Comparison of ENCODE assay signal across 10 mouse cellular contexts in the genomic region with DNA sequence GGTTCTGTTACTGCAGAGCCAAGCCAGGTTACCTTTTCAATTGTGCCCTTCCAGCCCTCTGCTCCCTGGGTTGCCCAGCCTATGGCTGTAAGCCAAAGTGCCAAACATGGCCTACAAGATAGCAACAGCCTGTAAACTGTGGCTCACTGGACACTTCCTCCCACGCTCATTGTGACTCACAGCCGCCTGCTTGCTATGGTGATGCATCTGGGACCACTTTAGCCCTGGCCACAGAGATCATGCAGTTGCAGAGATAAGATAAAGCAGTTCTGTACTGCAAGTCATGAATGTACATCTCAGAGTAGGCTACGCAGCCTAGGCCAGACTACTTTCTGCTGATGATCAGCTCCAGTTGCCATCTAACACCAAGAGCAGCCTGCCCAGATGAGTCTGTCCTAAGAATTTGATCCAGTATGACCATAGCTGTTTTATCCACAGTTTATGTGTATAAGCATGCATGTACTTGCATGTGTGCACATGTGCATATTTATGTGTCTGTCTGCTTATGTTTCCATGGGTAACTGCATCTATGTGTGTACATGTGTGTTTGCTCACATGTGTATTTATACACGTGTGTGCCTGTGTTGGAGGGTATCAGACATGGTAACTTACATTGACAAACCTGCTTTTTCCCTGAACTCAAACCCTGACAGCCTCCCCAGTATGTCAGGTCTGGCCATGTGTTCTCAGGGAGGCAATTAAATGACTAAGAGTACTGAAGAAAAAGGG.
A peak's percentile ranks its signal among the peaks of the same experiment; 100 is the strongest.
DNase-seq lines count a peak whose midpoint lies in the region; ATAC-seq and TF ChIP-seq lines count a peak whose summit lies in the region.
"Had no signal": no experiment of that assay in that cellular context is flagged by ENCODE, and none has a peak within 500 bp of the region (broad histone marks: within the 10 kb centered on the region; RNA-seq: fewer than 3 reads in every experiment).

No protein-coding gene starts in this region.

- ATAC-seq in monocyte, adult 5-6 weeks (replicated peaks; ENCODE audit: insufficient number of reproducible peaks, low FRiP score, low TSS enrichment, poor library complexity, severe bottlenecking) = peak; percentile 34; the same call in 1 of the 2 replicates

- no peak for TF ChIP-seq CTCF in gastrocnemius, adult 2 months (IDR thresholded peaks at IDR 0.05)

- DNase-seq in layer of hippocampus, adult 9-11 months = peak; percentile 39
- DNase-seq in layer of hippocampus, adult 18-20 months (ENCODE audit: low spot score in 2 of 2) = no peak
- peak; percentile 46 for DNase-seq in adrenal gland, postnatal 10 days
- DNase-seq in heart, postnatal 10 days = peak; percentile 31 to 41
- no peak for DNase-seq in kidney, adult 8-10 months
- DNase-seq in thymus, postnatal 0 days (ENCODE audit: low spot score) = no peak
- no peak for DNase-seq in gastrocnemius, adult 2 months

- intact Hi-C loops in heart, postnatal 10 days (cut with DNase I) = loop anchor here (10.0 kb wide), 3 partner anchors 286 to 1236 kb away; no protein-coding TSS in a partner anchor
- intact Hi-C loops in gastrocnemius, adult 2 months (cut with DNase I) = loop anchor here (5.0 to 10.0 kb wide), 3 partner anchors 256 to 403 kb away; no protein-coding TSS in a partner anchor

- no peak overlapping the region for H3K27ac ChIP-seq in gastrocnemius, adult 2 months
- H3K27ac ChIP-seq: limb, embryonic 13.5 days had no signal

- H3K4me3 ChIP-seq in gastrocnemius, adult 2 months = no peak overlapping the region
- H3K4me3 ChIP-seq: kidney, embryonic 15.5 days; limb, embryonic 13.5 days had no signal

Comparison
In these comparisons a context has a peak if more than half of its experiments do, and no peak if none do; other contexts are left out.
1. DNase-seq: peak in layer of hippocampus, adult 9-11 months (single experiment), adrenal gland, postnatal 10 days (single experiment) and heart, postnatal 10 days (2 of 2); none in layer of hippocampus, adult 18-20 months (0 of 2), kidney, adult 8-10 months (0 of 2), thymus, postnatal 0 days (single experiment) and gastrocnemius, adult 2 months (single experiment).